Mouse (Mus musculus) liver, embryonic 13.5 days (tissue): ENCODE measurements around the gene Rbm15b. TPM values are rescaled to one million over a fixed set of nuclear protein-coding genes. Genes with fewer than 3 reads are reported as not detected.

Experiments used
- polyA plus RNA-seq: library from polyadenylated mRNA; unstranded; fragments of >200 nt; fragmentation: Nextera tagmentation; extraction: Ambion mirVana; gene quantifications from 2 replicates; pipeline ENCODE4 v1.2.1, GENCODE M21; 2015

The Rbm15b gene
- polyA plus RNA-seq, 1 experiment from 2014 or later: 2.7 TPM

Other genes with a start within 250 kb of the Rbm15b start
- not detected in 2 replicates for gene Grm2, start 231.3 kb downstream of the Rbm15b start, polyA plus RNA-seq
- gene Tex264, start 201.5 kb downstream of the Rbm15b start, polyA plus RNA-seq: 14.1 and 16.3 TPM in 2 replicates
- gene Rad54l2, start 98.2 kb downstream of the Rbm15b start, polyA plus RNA-seq: 1.8 and 2.0 TPM in 2 replicates
- 12.0 and 16.6 TPM in 2 replicates for gene Dcaf1, start 65.6 kb downstream of the Rbm15b start, polyA plus RNA-seq
- gene Manf, start 4.6 kb upstream of the Rbm15b start, polyA plus RNA-seq: 197 and 237 TPM in 2 replicates